8 mouse cellular contexts compared by ENCODE assay signal in the genomic region with DNA sequence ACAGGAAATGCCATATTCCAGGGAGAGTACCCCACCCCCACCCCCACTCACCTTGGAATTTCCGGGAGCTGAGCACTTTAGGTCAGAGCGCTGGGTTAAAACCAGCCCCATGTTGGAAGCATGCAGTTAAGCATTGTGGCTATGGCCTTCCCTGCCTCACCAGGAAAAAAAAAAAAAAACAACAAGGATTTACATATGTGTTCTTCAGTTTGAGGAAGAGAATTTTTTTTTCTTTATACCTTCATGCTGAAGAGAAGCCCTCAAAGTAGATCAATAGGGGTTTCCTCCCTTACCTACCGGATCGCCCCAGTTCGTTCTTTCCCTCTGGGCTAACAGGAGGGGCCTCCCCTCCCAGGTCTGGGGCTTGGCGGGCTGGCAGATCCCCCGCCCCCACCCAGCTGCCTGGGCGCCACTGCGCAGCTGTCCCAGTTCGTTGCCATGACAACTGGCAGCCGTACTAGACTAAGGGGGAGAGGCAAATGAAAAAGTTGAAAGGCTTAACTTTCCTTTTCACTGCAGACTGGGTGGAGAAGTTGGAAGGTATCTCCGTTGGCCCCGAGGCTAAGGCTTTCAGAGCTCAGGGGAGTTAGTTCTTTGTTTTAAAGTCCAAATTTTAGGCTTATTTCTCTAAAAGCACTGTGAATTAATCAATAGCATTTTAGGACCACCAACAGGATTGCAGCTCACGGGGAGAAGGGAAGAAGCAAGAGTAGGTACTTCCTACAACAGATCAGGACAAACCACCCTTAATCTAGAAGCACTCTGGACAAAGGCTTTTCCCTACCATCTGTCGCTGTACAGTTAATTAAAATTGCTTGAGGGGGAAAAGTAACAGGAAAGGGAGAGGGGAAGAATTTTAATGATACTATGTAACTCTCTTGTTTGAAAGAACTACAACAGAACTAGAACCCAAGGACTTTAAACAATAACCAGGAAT. TPM values are rescaled to one million over a fixed set of nuclear protein-coding genes. Genes with fewer than 3 reads are reported as not detected.
DNase-seq lines count a peak whose midpoint lies in the region; ATAC-seq and TF ChIP-seq lines count a peak whose summit lies in the region.

No protein-coding gene starts in this region.

- in situ Hi-C loops in CH12.LX (cut with MboI; ENCODE audit: low pct_ligation_motif_present, low pct_unique_long_range_greater_than_20kb, low sequenced_read_pairs), result no loop called here

- intact Hi-C loops in heart, postnatal 14 days (cut with DNase I), result loop anchor here (1.0 kb wide), 1 partner anchor 24 kb away; the partner anchor contains the start of gene Cbx5

- ATAC-seq in cerebellum, adult (ENCODE audit: insufficient number of reproducible peaks, low FRiP score, low TSS enrichment), result peak; percentile 26; the same call in 1 of the 2 replicates
- peak; percentile 97 for ATAC-seq in forebrain, embryonic 14.5 days
- peak; percentile 94 for ATAC-seq in liver, postnatal 0 days
- peak; percentile 96 for ATAC-seq in neural tube, embryonic 13.5 days (ENCODE audit: low read depth)

- peaks cover 22 to 43% of the 10 kb centered on the region in 2 experiments for H3K36me3 ChIP-seq in CH12.LX (replicated peaks in 1 of 2; ENCODE audit: control insufficient read depth in 1 of 2, insufficient read depth in 1 of 2, low read length in 1 of 2)
- H3K36me3 ChIP-seq in forebrain, embryonic 14.5 days (ENCODE audit: control insufficient read depth, insufficient read depth, low read length), result peaks cover 27% of the 10 kb centered on the region
- peaks cover 27% of the 10 kb centered on the region for H3K36me3 ChIP-seq in liver, postnatal 0 days (replicated peaks; ENCODE audit: insufficient read depth, low read length)
- H3K36me3 ChIP-seq in neural tube, embryonic 13.5 days, result peaks cover 27% of the 10 kb centered on the region

- 0% methylated on average over 15 of the region's 15 CpGs for WGBS in forebrain, embryonic 14.5 days
- 9% methylated on average over 15 of the region's 15 CpGs for WGBS in liver, postnatal 0 days (ENCODE audit: insufficient replicate concordance)
- WGBS in neural tube, embryonic 13.5 days, result 0% methylated on average over 15 of the region's 15 CpGs

- peak; percentile 57 for TF ChIP-seq POLR2A in CH12.LX (IDR thresholded peaks at IDR 0.05; ENCODE audit: low read depth, low read length)

- peak overlapping the region; percentile 86 for H3K9ac ChIP-seq in CH12.LX (ENCODE audit: insufficient read depth, low read depth)
- peak overlapping the region; percentile 55; the same call in 1 of the 2 replicates for H3K9ac ChIP-seq in forebrain, embryonic 14.5 days (ENCODE audit: low read length)
- H3K9ac ChIP-seq in liver, postnatal 0 days (replicated peaks), result peak overlapping the region; percentile 49
- H3K9ac ChIP-seq in neural tube, embryonic 13.5 days, result peak overlapping the region; percentile 59

- H3K9me3 ChIP-seq in CH12.LX (replicated peaks; ENCODE audit: low read length), result no peaks in the 10 kb centered on the region
- no peaks in the 10 kb centered on the region for H3K9me3 ChIP-seq in forebrain, embryonic 14.5 days (replicated peaks; ENCODE audit: control insufficient read depth, low read length)
- no peaks in the 10 kb centered on the region for H3K9me3 ChIP-seq in liver, postnatal 0 days (ENCODE audit: low read length)
- H3K9me3 ChIP-seq in neural tube, embryonic 13.5 days, result no peaks in the 10 kb centered on the region

- no peaks in the 10 kb centered on the region for H3K27me3 ChIP-seq in CH12.LX (replicated peaks)
- no peaks in the 10 kb centered on the region for H3K27me3 ChIP-seq in forebrain, embryonic 14.5 days (replicated peaks; ENCODE audit: control insufficient read depth, insufficient read depth, low read length)
- H3K27me3 ChIP-seq in liver, postnatal 0 days (ENCODE audit: insufficient read depth, low read length), result no peaks in the 10 kb centered on the region
- H3K27me3 ChIP-seq in neural tube, embryonic 13.5 days, result no peaks in the 10 kb centered on the region

- DNase-seq in CH12.LX (ENCODE audit: extremely low read depth), result peak; percentile 99
- peak; percentile 98 for DNase-seq in forebrain, embryonic 14.5 days (ENCODE audit: low spot score)
- peak; percentile 86 to 90 for DNase-seq in heart, postnatal 14 days
- DNase-seq in layer of hippocampus, adult 11-12 months (ENCODE audit: low spot score), result peak; percentile 86
- DNase-seq in liver, postnatal 0 days, result peak; percentile 82
- DNase-seq in telencephalon, adult 2 months (ENCODE audit: low read depth, low spot score), result peak; percentile 86

- peak overlapping the region; percentile 98 for H3K4me2 ChIP-seq in CH12.LX (ENCODE audit: insufficient read depth, low read depth, poor library complexity, severe bottlenecking)
- peak overlapping the region; percentile 60 for H3K4me2 ChIP-seq in forebrain, embryonic 14.5 days (ENCODE audit: low read length)
- H3K4me2 ChIP-seq in liver, postnatal 0 days (ENCODE audit: low read depth, low read length), result peak overlapping the region; percentile 70
- peak overlapping the region; percentile 61 for H3K4me2 ChIP-seq in neural tube, embryonic 13.5 days

- TF ChIP-seq EP300 in CH12.LX (IDR thresholded peaks at IDR 0.05; ENCODE audit: low read length), result no peak
- no peak for TF ChIP-seq EP300 in liver, postnatal 0 days (IDR thresholded peaks at IDR 0.05; ENCODE audit: low read depth)

- no peak for TF ChIP-seq CTCF in CH12.LX (conservative IDR thresholded peaks at IDR 0.05 in 1 of 2, IDR thresholded peaks at IDR 0.05 in 1 of 2; ENCODE audit: low read depth in 2 of 2, low read length in 2 of 2)
- no peak for TF ChIP-seq CTCF in liver, postnatal 0 days (IDR thresholded peaks at IDR 0.05; ENCODE audit: low read depth)

- peak overlapping the region; percentile 41 to 56 (median 55) for H3K4me3 ChIP-seq in CH12.LX (replicated peaks in 1 of 3; ENCODE audit: low read depth in 2 of 3, low read length in 2 of 3, poor library complexity in 1 of 3)
- H3K4me3 ChIP-seq in forebrain, embryonic 14.5 days (ENCODE audit: low read depth, low read length), result peak overlapping the region; percentile 32
- peak overlapping the region; percentile 50 for H3K4me3 ChIP-seq in liver, postnatal 0 days (ENCODE audit: low read depth, low read length)
- H3K4me3 ChIP-seq in neural tube, embryonic 13.5 days, result peak overlapping the region; percentile 38

- peaks cover 3 to 73% of the 10 kb centered on the region in 2 experiments for H3K4me1 ChIP-seq in CH12.LX (ENCODE audit: control insufficient read depth in 1 of 2, insufficient read depth in 2 of 2)
- H3K4me1 ChIP-seq in forebrain, embryonic 14.5 days (ENCODE audit: control insufficient read depth, insufficient read depth, low read length), result peaks cover 16% of the 10 kb centered on the region
- peaks cover 12% of the 10 kb centered on the region for H3K4me1 ChIP-seq in liver, postnatal 0 days (ENCODE audit: insufficient read depth)
- H3K4me1 ChIP-seq in neural tube, embryonic 13.5 days (replicated peaks), result peaks cover 44% of the 10 kb centered on the region

- peaks cover 69% of the 10 kb centered on the region for H3K79me2 ChIP-seq in CH12.LX (replicated peaks; ENCODE audit: control insufficient read depth, extremely low read depth, insufficient read depth, poor library complexity, severe bottlenecking)

- H3K27ac ChIP-seq in CH12.LX (ENCODE audit: insufficient read depth, low read depth), result peak overlapping the region; percentile 60
- peak overlapping the region; percentile 93 for H3K27ac ChIP-seq in forebrain, embryonic 14.5 days (ENCODE audit: low read depth, low read length)
- H3K27ac ChIP-seq in liver, postnatal 0 days (ENCODE audit: low read depth), result peak overlapping the region; percentile 77
- H3K27ac ChIP-seq in neural tube, embryonic 13.5 days (replicated peaks), result peak overlapping the region; percentile 85

- dilution Hi-C loops in CH12.LX (cut with MboI; ENCODE audit: extremely low pct_ligation_motif_present, extremely low pct_unique_long_range_greater_than_20kb, low sequenced_read_pairs), result no loop called here

- no peak for TF ChIP-seq RAD21 in CH12.LX (IDR thresholded peaks at IDR 0.05; ENCODE audit: low read depth, low read length)

RNA-seq across cellular contexts. Expression of gene Cbx5, which starts 24.4 kb away (rescaled TPM):
- 94.9 and 99.6 TPM in 2 replicates for total RNA-seq in CH12.LX (2012; rRNA removed)
- total RNA-seq in CH12.LX (2014; rRNA removed), result 152 and 171 TPM in 2 replicates
- 128 and 151 TPM in 2 replicates for polyA plus RNA-seq in CH12.LX (2012; ENCODE audit: insufficient read length, low read depth)
- polyA plus RNA-seq in forebrain, embryonic 14.5 days (2014; fragmentation: Nextera tagmentation; extraction: Ambion mirVana), result 154 and 164 TPM in 2 replicates
- total RNA-seq in heart, postnatal 14 days (2021), result 10 to 100 TPM; 54.6 to 65.4 TPM
- 19.0 and 23.3 TPM in 2 replicates for polyA plus RNA-seq in liver, postnatal 0 days (2015; fragmentation: Nextera tagmentation; extraction: Ambion mirVana)
- 104 and 116 TPM in 2 replicates for polyA plus RNA-seq in neural tube, embryonic 13.5 days (2015; fragmentation: Nextera tagmentation; extraction: Ambion mirVana)

RNA-seq across cellular contexts. Expression of gene Hnrnpa1, which starts 25.0 kb away (rescaled TPM):
- 635 and 691 TPM in 2 replicates for total RNA-seq in CH12.LX (2012; rRNA removed)
- total RNA-seq in CH12.LX (2014; rRNA removed), result 757 and 802 TPM in 2 replicates
- polyA plus RNA-seq in CH12.LX (2012; ENCODE audit: insufficient read length, low read depth), result 1,746 and 1,799 TPM in 2 replicates
- polyA plus RNA-seq in forebrain, embryonic 14.5 days (2014; fragmentation: Nextera tagmentation; extraction: Ambion mirVana), result 790 and 857 TPM in 2 replicates
- total RNA-seq in heart, postnatal 14 days (2021), result 100 to 1,000 TPM; 174 to 180 TPM
- polyA plus RNA-seq in liver, postnatal 0 days (2015; fragmentation: Nextera tagmentation; extraction: Ambion mirVana), result 126 and 151 TPM in 2 replicates
- 784 and 805 TPM in 2 replicates for polyA plus RNA-seq in neural tube, embryonic 13.5 days (2015; fragmentation: Nextera tagmentation; extraction: Ambion mirVana)

RNA-seq across cellular contexts. Expression of gene Nfe2, which starts 43.0 kb away (rescaled TPM):
- 0.13 TPM in 1 of 2 replicates, not detected in the other for total RNA-seq in CH12.LX (2012; rRNA removed)
- total RNA-seq in CH12.LX (2014; rRNA removed), result not detected in 2 replicates
- polyA plus RNA-seq in CH12.LX (2012; ENCODE audit: insufficient read length, low read depth), result 0.14 and 0.33 TPM in 2 replicates
- 0.42 and 1.1 TPM in 2 replicates for polyA plus RNA-seq in forebrain, embryonic 14.5 days (2014; fragmentation: Nextera tagmentation; extraction: Ambion mirVana)
- under 1 TPM; 0.60 to 0.83 TPM for total RNA-seq in heart, postnatal 14 days (2021)
- polyA plus RNA-seq in liver, postnatal 0 days (2015; fragmentation: Nextera tagmentation; extraction: Ambion mirVana), result 85.8 and 89.1 TPM in 2 replicates
- polyA plus RNA-seq in neural tube, embryonic 13.5 days (2015; fragmentation: Nextera tagmentation; extraction: Ambion mirVana), result 1.3 and 1.9 TPM in 2 replicates

RNA-seq across cellular contexts. Expression of gene Smug1, which starts 48.3 kb away (rescaled TPM):
- total RNA-seq in CH12.LX (2012; rRNA removed), result 7.3 and 7.8 TPM in 2 replicates
- 9.5 and 9.8 TPM in 2 replicates for total RNA-seq in CH12.LX (2014; rRNA removed)
- polyA plus RNA-seq in CH12.LX (2012; ENCODE audit: insufficient read length, low read depth), result 6.1 and 7.3 TPM in 2 replicates
- polyA plus RNA-seq in forebrain, embryonic 14.5 days (2014; fragmentation: Nextera tagmentation; extraction: Ambion mirVana), result 25.3 and 26.5 TPM in 2 replicates
- total RNA-seq in heart, postnatal 14 days (2021), result 10 to 100 TPM; 13.5 to 14.0 TPM
- polyA plus RNA-seq in liver, postnatal 0 days (2015; fragmentation: Nextera tagmentation; extraction: Ambion mirVana), result 3.6 and 3.8 TPM in 2 replicates
- polyA plus RNA-seq in neural tube, embryonic 13.5 days (2015; fragmentation: Nextera tagmentation; extraction: Ambion mirVana), result 36.1 and 41.0 TPM in 2 replicates

RNA-seq across cellular contexts. Expression of gene Copz1, which starts 57.3 kb away (rescaled TPM):
- total RNA-seq in CH12.LX (2012; rRNA removed) (80.0 and 97.9 TPM in 2 replicates), CH12.LX (2014; rRNA removed) (135 and 148 TPM in 2 replicates)
- 263 and 271 TPM in 2 replicates for polyA plus RNA-seq in CH12.LX (2012; ENCODE audit: insufficient read length, low read depth)
- polyA plus RNA-seq in forebrain, embryonic 14.5 days (2014; fragmentation: Nextera tagmentation; extraction: Ambion mirVana), result 261 and 271 TPM in 2 replicates
- total RNA-seq in heart, postnatal 14 days (2021), result 10 to 100 TPM; 58.9 to 63.6 TPM
- 110 and 121 TPM in 2 replicates for polyA plus RNA-seq in liver, postnatal 0 days (2015; fragmentation: Nextera tagmentation; extraction: Ambion mirVana)
- 214 and 224 TPM in 2 replicates for polyA plus RNA-seq in neural tube, embryonic 13.5 days (2015; fragmentation: Nextera tagmentation; extraction: Ambion mirVana)

Comparison
In these comparisons a context has a peak if more than half of its experiments do, and no peak if none do; other contexts are left out.
1. Peak in every context shown above with its lines: DNase-seq, ATAC-seq, H3K4me3 ChIP-seq and H3K27ac ChIP-seq.
2. ATAC-seq: peak in every context shown above with its lines; median percentile 97 in forebrain, embryonic 14.5 days; 96 in neural tube, embryonic 13.5 days; 94 in liver, postnatal 0 days; 26 in cerebellum, adult.
3. RNA of gene Nfe2, which starts 43.0 kb away (polyA plus RNA-seq): 85.8 to 89.1 TPM in liver, postnatal 0 days; 1.3 to 1.9 TPM in neural tube, embryonic 13.5 days, 0.42 to 1.1 TPM in forebrain, embryonic 14.5 days and 0.14 to 0.33 TPM in CH12.LX; every median in the first group is over 10 times any median in the second.